Mouse (Mus musculus) kidney, postnatal 0 days (tissue): ENCODE data around the gene Prss38. TPM values are rescaled to one million over a fixed set of nuclear protein-coding genes. Genes with fewer than 3 reads are reported as not detected.

Source experiments
- ATAC-seq: fragments of 200-750 bp; cut with Nextera tagmentation; replicated peaks from 2 replicates; pipeline ENCODE4 v1.8.0; 2017; ENCODE audit warnings: low read depth, moderate number of reproducible peaks, moderate TSS enrichment, moderate library complexity; ENCODE audit not compliant: low FRiP score
- DNase-seq: peaks from one replicate; pipeline ENCODE4 v3.0.0-alpha.2; 2016; ENCODE audit warnings: low spot score
- H3K27ac ChIP-seq: fragments of 300-500 bp; sonication (generic); 2 replicates; pipeline ENCODE4 v1.5.1; 2014; ENCODE audit warnings: mild to moderate bottlenecking
- H3K27me3 ChIP-seq: fragments of 300-500 bp; sonication (generic); 2 replicates; pipeline ENCODE4 v1.6.1; 2014; ENCODE audit warnings: low read length, mixed read lengths; ENCODE audit not compliant: insufficient read depth
- H3K36me3 ChIP-seq: fragments of 300-500 bp; sonication (generic); 2 replicates; pipeline ENCODE4 v1.6.1; 2014; ENCODE audit warnings: low read length, mixed read lengths; ENCODE audit not compliant: insufficient read depth
- H3K4me1 ChIP-seq: fragments of 300-500 bp; sonication (generic); replicated peaks from 2 replicates; pipeline ENCODE4 v1.6.1; 2014; ENCODE audit warnings: antibody characterized with exemption, low read length, mixed read lengths; ENCODE audit not compliant: insufficient read depth
- H3K4me2 ChIP-seq: fragments of 300-500 bp; sonication (generic); 2 replicates; pipeline ENCODE4 v1.6.1; 2014; ENCODE audit warnings: mild to moderate bottlenecking, low read length, moderate library complexity, mixed read lengths
- H3K4me3 ChIP-seq: fragments of 300-500 bp; sonication (generic); replicated peaks from 2 replicates; pipeline ENCODE4 v1.5.1; 2014; ENCODE audit warnings: low read depth, low read length
- H3K9ac ChIP-seq: fragments of 300-500 bp; sonication (generic); 2 replicates; pipeline ENCODE4 v1.6.1; 2014; ENCODE audit warnings: low read depth, low read length
- H3K9me3 ChIP-seq: fragments of 300-500 bp; sonication (generic); replicated peaks from 2 replicates; pipeline ENCODE4 v1.6.1; 2016; ENCODE audit warnings: low read length, inconsistent platforms, mixed read lengths
- CTCF ChIP-seq: IDR thresholded peaks from 2 replicates; pipeline ENCODE4 v1.5.1; 2016; ENCODE audit warnings: antibody characterized with exemption, low read depth, mild to moderate bottlenecking, moderate library complexity
- WGBS: fragments of 180-500 bp; shearing (Covaris S2); extraction: QIAGEN DNeasy Blood & Tissue Kit; methylation state at CpG from one replicate; pipeline ENCODE4 v1.1.7; 2014; 5-methylcytosine and 5-hydroxymethylcytosine counted together
- polyA plus RNA-seq: library from polyadenylated mRNA; unstranded; fragments of >200 nt; fragmentation: Nextera tagmentation; extraction: Ambion mirVana; gene quantifications from 2 replicates; pipeline ENCODE4 v1.2.1, GENCODE M21; 2015

Gene Prss38
- polyA plus RNA-seq, 1 experiment from 2014 or later: not detected

DNA sequence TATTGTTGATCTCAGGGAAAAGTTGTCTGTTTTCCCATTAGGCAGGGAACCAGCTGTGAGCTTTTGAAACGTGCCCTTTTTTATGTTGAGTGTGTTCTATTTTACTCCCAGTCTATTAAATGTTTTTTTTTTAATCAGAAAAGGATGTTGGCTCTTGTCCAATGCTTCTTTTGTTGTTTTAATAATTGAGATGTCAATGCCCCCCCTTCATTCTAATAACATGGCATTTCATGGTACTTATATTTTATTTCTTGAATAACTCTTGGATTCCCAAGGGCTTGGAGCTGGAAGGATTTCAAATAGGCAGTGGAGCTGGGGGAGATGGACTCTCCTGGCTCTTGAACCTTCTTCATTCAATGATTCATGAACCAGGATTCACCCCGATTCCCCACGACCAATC lies 9.4 kb downstream of the Prss38 start:
- WGBS: 65% methylated on average over 3 of the region's 3 CpGs
- H3K27me3 ChIP-seq: no peaks in the 10 kb centered on the region
- no peak overlapping the region for H3K4me2 ChIP-seq
- ATAC-seq: no peak
- no peaks in the 10 kb centered on the region for H3K4me1 ChIP-seq
- H3K36me3 ChIP-seq: no peaks in the 10 kb centered on the region
- no peak overlapping the region for H3K9ac ChIP-seq
- TF ChIP-seq CTCF: no peak
- H3K27ac ChIP-seq: no peak overlapping the region
- no peaks in the 10 kb centered on the region for H3K9me3 ChIP-seq
- no peak for DNase-seq
- H3K4me3 ChIP-seq: no peak overlapping the region

GRCm38 (mm10) chr11:59364417-59364816 lies 11.0 kb downstream of the Prss38 start:
- Histone ChIP-seq H3K9me3 (no peaks in the 10 kb centered on the region), H3K4me1 (no peaks in the 10 kb centered on the region), H3K4me3 (no peak overlapping the region), H3K9ac (no peak overlapping the region), H3K36me3 (no peaks in the 10 kb centered on the region), H3K27ac (no peak overlapping the region), H3K4me2 (no peak overlapping the region), H3K27me3 (no peaks in the 10 kb centered on the region)
- ATAC-seq (no peak), DNase-seq (peak; percentile 55)
- WGBS: 55% methylated on average over 3 of the region's 3 CpGs
- TF ChIP-seq CTCF: no peak

DNA sequence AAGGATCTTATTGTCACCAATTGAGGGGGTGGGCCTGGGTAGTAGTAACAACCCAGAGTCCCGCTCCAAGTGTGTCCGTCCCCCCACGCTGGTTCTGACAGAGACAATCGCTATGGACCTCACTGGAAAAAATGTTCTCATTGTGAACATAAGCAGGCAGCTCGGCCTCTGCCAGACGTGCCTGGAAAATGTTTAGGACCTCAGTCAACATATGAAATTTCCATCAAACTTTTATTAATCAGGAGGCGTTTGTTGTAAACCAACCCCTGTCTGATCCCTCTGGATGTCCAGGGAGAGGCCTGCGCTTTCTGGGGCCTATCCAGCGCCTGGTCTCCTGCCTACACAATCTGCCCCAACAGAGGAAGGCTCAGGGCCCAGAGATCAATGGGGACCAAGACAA lies 11.4 kb downstream of the Prss38 start:
- DNase-seq (no peak), ATAC-seq (no peak)
- no peak overlapping the region for H3K4me2 ChIP-seq
- no peak overlapping the region for H3K27ac ChIP-seq
- no peaks in the 10 kb centered on the region for H3K9me3 ChIP-seq
- H3K4me1 ChIP-seq: no peaks in the 10 kb centered on the region
- no peak for TF ChIP-seq CTCF
- H3K4me3 ChIP-seq: no peak overlapping the region
- H3K9ac ChIP-seq: no peak overlapping the region
- 75% methylated on average over 9 of the region's 9 CpGs for WGBS
- H3K36me3 ChIP-seq: no peaks in the 10 kb centered on the region
- H3K27me3 ChIP-seq: no peaks in the 10 kb centered on the region

GRCm38 (mm10) chr11:59361291-59361690 lies 14.2 kb downstream of the Prss38 start:
- no peak overlapping the region for H3K9ac ChIP-seq
- H3K27me3 ChIP-seq: no peaks in the 10 kb centered on the region
- no peak for DNase-seq
- no peak overlapping the region for H3K4me3 ChIP-seq
- ATAC-seq: no peak
- 79% methylated on average over 9 of the region's 9 CpGs for WGBS
- peaks cover 10% of the 10 kb centered on the region; the same call in 1 of the 2 replicates for H3K4me1 ChIP-seq
- H3K4me2 ChIP-seq: no peak overlapping the region
- H3K27ac ChIP-seq: no peak overlapping the region
- H3K9me3 ChIP-seq: no peaks in the 10 kb centered on the region
- TF ChIP-seq CTCF: no peak
- no peaks in the 10 kb centered on the region for H3K36me3 ChIP-seq

- H3K9ac ChIP-seq: no peak overlapping the region
Measured at GRCm38 (mm10) chr11:59356874-59357289, 18.6 kb downstream of the Prss38 start.

GRCm38 (mm10) chr11:59354793-59355192 lies 20.7 kb downstream of the Prss38 start:
- 90% methylated on average over 4 of the region's 4 CpGs for WGBS
- Histone ChIP-seq H3K4me3 (no peak overlapping the region), H3K4me2 (no peak overlapping the region), H3K27ac (no peak overlapping the region), H3K9me3 (no peaks in the 10 kb centered on the region), H3K4me1 (peaks cover 10% of the 10 kb centered on the region; the same call in 1 of the 2 replicates), H3K27me3 (no peaks in the 10 kb centered on the region), H3K9ac (no peak overlapping the region), H3K36me3 (no peaks in the 10 kb centered on the region)
- DNase-seq (no peak), ATAC-seq (no peak)
- TF ChIP-seq CTCF: no peak

More at GRCm38 (mm10) chr11:59356874-59357289, 18.6 kb downstream of the Prss38 start:
- ATAC-seq: no peak
- peak; percentile 59 for DNase-seq
- H3K4me3 ChIP-seq: no peak overlapping the region
- no peak overlapping the region for H3K27ac ChIP-seq
- no peaks in the 10 kb centered on the region for H3K9me3 ChIP-seq
- peaks cover 10% of the 10 kb centered on the region; the same call in 1 of the 2 replicates for H3K4me1 ChIP-seq
- no peaks in the 10 kb centered on the region for H3K27me3 ChIP-seq
- 9% methylated on average over 11 of the region's 11 CpGs for WGBS
- H3K4me2 ChIP-seq: no peak overlapping the region
- no peak for TF ChIP-seq CTCF
- no peaks in the 10 kb centered on the region for H3K36me3 ChIP-seq

GRCm38 (mm10) chr11:59350326-59350725 lies 25.1 kb downstream of the Prss38 start:
- H3K27ac ChIP-seq: no peak overlapping the region
- no peak overlapping the region for H3K9ac ChIP-seq
- peaks cover 5% of the 10 kb centered on the region; the same call in 1 of the 2 replicates for H3K4me1 ChIP-seq
- WGBS: 82% methylated on average over 2 of the region's 2 CpGs
- no peaks in the 10 kb centered on the region for H3K36me3 ChIP-seq
- H3K9me3 ChIP-seq: no peaks in the 10 kb centered on the region
- TF ChIP-seq CTCF: no peak
- no peak overlapping the region for H3K4me2 ChIP-seq
- ATAC-seq (no peak), DNase-seq (peak; percentile 52)
- H3K27me3 ChIP-seq: no peaks in the 10 kb centered on the region
- H3K4me3 ChIP-seq: no peak overlapping the region
